Mouse (Mus musculus) cortical plate, adult 2 months (tissue): Measurements from ENCODE around the gene Rec114.

Experiments used
- CTCF ChIP-seq: fragments of 200-500 bp; IDR thresholded peaks from 2 replicates; pipeline ENCODE4 v1.5.1; 2011; ENCODE audit warnings: mild to moderate bottlenecking, control low read depth, low read length; ENCODE audit not compliant: insufficient read depth; ENCODE audit errors: extremely low read depth
- POLR2A ChIP-seq: fragments of 200-500 bp; IDR thresholded peaks from 2 replicates; pipeline ENCODE4 v1.6.1; 2011; ENCODE audit warnings: mild to moderate bottlenecking, low read length, control low read depth; ENCODE audit not compliant: insufficient read depth; ENCODE audit errors: extremely low read depth

- TF ChIP-seq CTCF: no peak
- TF ChIP-seq POLR2A: no peak
Measured at GRCm38 (mm10) chr9:58654494-58654893, 89.3 kb downstream of the Rec114 start.
